Mouse (Mus musculus) hindbrain, embryonic 15.5 days (tissue): ENCODE results near the gene Irf6. TPM values are rescaled to one million over a fixed set of nuclear protein-coding genes. Genes with fewer than 3 reads are reported as not detected.

Experiments
- ATAC-seq: fragments of 200-750 bp; cut with Nextera tagmentation; 2 replicates; pipeline ENCODE4 v1.8.0; 2017; ENCODE audit warnings: low read depth, moderate number of reproducible peaks, moderate TSS enrichment; ENCODE audit not compliant: low FRiP score
- H3K27ac ChIP-seq: fragments of 300-500 bp; sonication (generic); replicated peaks from 2 replicates; pipeline ENCODE4 v1.5.1; 2015; ENCODE audit warnings: mild to moderate bottlenecking, inconsistent platforms
- H3K27me3 ChIP-seq: fragments of 300-500 bp; sonication (generic); 2 replicates; pipeline ENCODE4 v1.6.1; 2015; ENCODE audit warnings: control low read depth, inconsistent platforms
- H3K36me3 ChIP-seq: fragments of 300-500 bp; sonication (generic); 2 replicates; pipeline ENCODE4 v1.6.1; 2015; ENCODE audit warnings: control low read depth, inconsistent platforms
- H3K4me1 ChIP-seq: fragments of 300-500 bp; sonication (generic); replicated peaks from 2 replicates; pipeline ENCODE4 v1.6.1; 2015; ENCODE audit warnings: control low read depth, inconsistent platforms
- H3K4me2 ChIP-seq: fragments of 300-500 bp; sonication (generic); 2 replicates; pipeline ENCODE4 v1.6.1; 2015; ENCODE audit warnings: moderate library complexity, mild to moderate bottlenecking, inconsistent platforms
- H3K4me3 ChIP-seq: fragments of 300-500 bp; sonication (generic); 2 replicates; pipeline ENCODE4 v1.5.1; 2015; ENCODE audit warnings: mild to moderate bottlenecking, inconsistent platforms
- H3K9ac ChIP-seq: fragments of 300-500 bp; sonication (generic); 2 replicates; pipeline ENCODE4 v1.6.1; 2015; ENCODE audit warnings: inconsistent platforms
- H3K9me3 ChIP-seq: fragments of 300-500 bp; sonication (generic); 2 replicates; pipeline ENCODE4 v1.6.1; 2016; ENCODE audit warnings: control low read depth, inconsistent platforms
- WGBS: fragments of 180-500 bp; shearing (Covaris S2); methylation state at CpG from one replicate; pipeline ENCODE4 v1.1.7; 2015; 5-methylcytosine and 5-hydroxymethylcytosine counted together
- polyA plus RNA-seq: library from polyadenylated mRNA; unstranded; fragments of >200 nt; fragmentation: Nextera tagmentation; extraction: Ambion mirVana; gene quantifications from 2 replicates; pipeline ENCODE4 v1.2.1, GENCODE M21; 2015

Irf6 gene
- polyA plus RNA-seq, 1 experiment from 2014 or later: 0.75 TPM

GRCm38 (mm10) chr1:193157111-193157492 is 4.2 kb downstream of the Irf6 start:
- Histone ChIP-seq H3K4me1 (peaks cover 12% of the 10 kb centered on the region), H3K4me2 (no peak overlapping the region), H3K4me3 (no peak overlapping the region), H3K36me3 (no peaks in the 10 kb centered on the region), H3K27ac (no peak overlapping the region), H3K9me3 (no peaks in the 10 kb centered on the region), H3K27me3 (peaks cover 35% of the 10 kb centered on the region), H3K9ac (no peak overlapping the region)
- ATAC-seq: no peak
- WGBS: 81% methylated on average over 8 of the region's 8 CpGs

GRCm38 (mm10) chr1:193159163-193159562 is 6.3 kb downstream of the Irf6 start:
- Histone ChIP-seq H3K36me3 (no peaks in the 10 kb centered on the region), H3K27ac (no peak overlapping the region), H3K4me1 (peaks cover 6% of the 10 kb centered on the region; the same call in 1 of the 2 replicates), H3K27me3 (peaks cover 15% of the 10 kb centered on the region), H3K9me3 (no peaks in the 10 kb centered on the region), H3K4me3 (no peak overlapping the region), H3K9ac (no peak overlapping the region), H3K4me2 (no peak overlapping the region)
- ATAC-seq: no peak
- 61% methylated on average over 3 of the region's 3 CpGs for WGBS

GRCm38 (mm10) chr1:193159613-193160012 is 6.7 kb downstream of the Irf6 start:
- 65% methylated on average over 1 of the region's 1 CpGs for WGBS
- no peaks in the 10 kb centered on the region for H3K9me3 ChIP-seq
- ATAC-seq: no peak

GRCm38 (mm10) chr1:193160317-193161032 is 7.6 kb downstream of the Irf6 start:
- H3K4me2 ChIP-seq: peak overlapping the region; percentile 42
- no peaks in the 10 kb centered on the region for H3K9me3 ChIP-seq
- no peaks in the 10 kb centered on the region for H3K36me3 ChIP-seq
- H3K4me1 ChIP-seq: peaks cover 6% of the 10 kb centered on the region; the same call in 1 of the 2 replicates
- no peak overlapping the region for H3K9ac ChIP-seq
- no peak for ATAC-seq
- WGBS: 18% methylated on average over 18 of the region's 18 CpGs
- H3K4me3 ChIP-seq: no peak overlapping the region
- peaks cover 4% of the 10 kb centered on the region; the same call in 1 of the 2 replicates for H3K27me3 ChIP-seq
- no peak overlapping the region for H3K27ac ChIP-seq

More at GRCm38 (mm10) chr1:193159613-193160012, 6.7 kb downstream of the Irf6 start:
- Histone ChIP-seq H3K27me3 (peaks cover 11% of the 10 kb centered on the region; the same call in 1 of the 2 replicates), H3K9ac (no peak overlapping the region), H3K4me1 (peaks cover 6% of the 10 kb centered on the region; the same call in 1 of the 2 replicates), H3K27ac (no peak overlapping the region), H3K4me2 (no peak overlapping the region), H3K36me3 (no peaks in the 10 kb centered on the region), H3K4me3 (no peak overlapping the region)

- H3K9ac ChIP-seq: no peak within 1 kb of the TSS
- no peak within 1 kb of the TSS for H3K4me3 ChIP-seq
- H3K27ac ChIP-seq: no peak within 1 kb of the TSS
- H3K9me3 ChIP-seq: no peaks in the 10 kb centered on the region
- 93% methylated on average over 3 of the region's 3 CpGs for WGBS
- H3K4me1 ChIP-seq: peaks cover 14% of the 10 kb centered on the region
- ATAC-seq: no peak
- no peaks in the 10 kb centered on the region for H3K27me3 ChIP-seq
- H3K36me3 ChIP-seq: no peaks in the 10 kb centered on the region
- H3K4me2 ChIP-seq: no peak within 1 kb of the TSS
Observed at GRCm38 (mm10) chr1:193167746-193168145, 14.8 kb downstream of the Irf6 start, which contains the start of gene A130010J15Rik. Gene A130010J15Rik (plus strand): TSS chr1:193168046.

- ATAC-seq: no peak
- no peak overlapping the region for H3K27ac ChIP-seq
- no peaks in the 10 kb centered on the region for H3K36me3 ChIP-seq
- H3K27me3 ChIP-seq: no peaks in the 10 kb centered on the region
- no peaks in the 10 kb centered on the region for H3K9me3 ChIP-seq
- H3K4me1 ChIP-seq: peaks cover 20% of the 10 kb centered on the region
- H3K4me2 ChIP-seq: no peak overlapping the region
- H3K9ac ChIP-seq: no peak overlapping the region
- no peak overlapping the region for H3K4me3 ChIP-seq
- WGBS: 84% methylated on average over 7 of the region's 7 CpGs
Observed at GRCm38 (mm10) chr1:193169228-193169627, 16.3 kb downstream of the Irf6 start.

- Histone ChIP-seq H3K9me3 (no peaks in the 10 kb centered on the region), H3K36me3 (no peaks in the 10 kb centered on the region), H3K27me3 (no peaks in the 10 kb centered on the region), H3K4me2 (no peak overlapping the region), H3K4me1 (peaks cover 26% of the 10 kb centered on the region), H3K27ac (no peak overlapping the region; the same call in 1 of the 2 replicates), H3K9ac (no peak overlapping the region), H3K4me3 (no peak overlapping the region)
- 61% methylated on average over 2 of the region's 2 CpGs for WGBS
- no peak for ATAC-seq
Observed at GRCm38 (mm10) chr1:193169856-193170255, 16.9 kb downstream of the Irf6 start.

- peak overlapping the region; percentile 77 for H3K4me2 ChIP-seq
- no peaks in the 10 kb centered on the region for H3K9me3 ChIP-seq
- no peaks in the 10 kb centered on the region for H3K27me3 ChIP-seq
- H3K36me3 ChIP-seq: no peaks in the 10 kb centered on the region
- under 1% methylated on average over 48 of the region's 48 CpGs for WGBS
- ATAC-seq: peak; percentile 100
- H3K9ac ChIP-seq: peak overlapping the region; percentile 76
- H3K4me1 ChIP-seq: peaks cover 36% of the 10 kb centered on the region
- peak overlapping the region; percentile 59 for H3K4me3 ChIP-seq
- H3K27ac ChIP-seq: peak overlapping the region; percentile 89
Observed at GRCm38 (mm10) chr1:193172991-193173809, 20.3 kb downstream of the Irf6 start.

GRCm38 (mm10) chr1:193173810-193174129 is 20.9 kb downstream of the Irf6 start:
- H3K36me3 ChIP-seq: no peaks in the 10 kb centered on the region
- peak overlapping the region; percentile 59 for H3K4me3 ChIP-seq
- ATAC-seq: no peak
- H3K9ac ChIP-seq: peak overlapping the region; percentile 68
- peak overlapping the region; percentile 89 for H3K27ac ChIP-seq
- H3K27me3 ChIP-seq: no peaks in the 10 kb centered on the region
- WGBS: 26% methylated on average over 9 of the region's 9 CpGs
- peak overlapping the region; percentile 77 for H3K4me2 ChIP-seq
- H3K9me3 ChIP-seq: no peaks in the 10 kb centered on the region
- peaks cover 38% of the 10 kb centered on the region for H3K4me1 ChIP-seq

- no peaks in the 10 kb centered on the region for H3K27me3 ChIP-seq
- peak overlapping the region; percentile 89; the same call in 1 of the 2 replicates for H3K27ac ChIP-seq
- peak overlapping the region; percentile 68 for H3K9ac ChIP-seq
- H3K9me3 ChIP-seq: no peaks in the 10 kb centered on the region
- ATAC-seq: no peak
- H3K4me1 ChIP-seq: peaks cover 38% of the 10 kb centered on the region
- WGBS: 89% methylated on average over 13 of the region's 13 CpGs
- H3K4me3 ChIP-seq: peak overlapping the region; percentile 59
- H3K36me3 ChIP-seq: no peaks in the 10 kb centered on the region
- peak overlapping the region; percentile 77 for H3K4me2 ChIP-seq
Observed at GRCm38 (mm10) chr1:193174143-193174733, 21.3 kb downstream of the Irf6 start.

- Histone ChIP-seq H3K4me1 (0 out of 2 replicates have a peak, but pooled peaks cover 5% of the 10 kb centered on the region), H3K9ac (no peak overlapping the region), H3K4me3 (no peak overlapping the region), H3K27ac (no peak overlapping the region), H3K36me3 (no peaks in the 10 kb centered on the region), H3K9me3 (no peaks in the 10 kb centered on the region), H3K4me2 (no peak overlapping the region), H3K27me3 (no peaks in the 10 kb centered on the region)
- no peak for ATAC-seq
- WGBS: 85% methylated on average over 3 of the region's 3 CpGs
Observed at GRCm38 (mm10) chr1:193181104-193181503, 28.2 kb downstream of the Irf6 start.

GRCm38 (mm10) chr1:193188257-193188656 is 35.3 kb downstream of the Irf6 start:
- Histone ChIP-seq H3K27ac (no peak overlapping the region), H3K27me3 (no peaks in the 10 kb centered on the region)
- ATAC-seq: no peak

More at GRCm38 (mm10) chr1:193188257-193188656, 35.3 kb downstream of the Irf6 start:
- peaks cover 3% of the 10 kb centered on the region; the same call in 1 of the 2 replicates for H3K4me1 ChIP-seq
- H3K9ac ChIP-seq: no peak overlapping the region
- H3K36me3 ChIP-seq: no peaks in the 10 kb centered on the region
- no peak overlapping the region for H3K4me3 ChIP-seq
- no peak overlapping the region for H3K4me2 ChIP-seq
- WGBS: 86% methylated on average over 6 of the region's 6 CpGs
- no peaks in the 10 kb centered on the region for H3K9me3 ChIP-seq
